Mouse (Mus musculus): Measurements from ENCODE around the gene Igsf11. TPM values are rescaled to one million over a fixed set of nuclear protein-coding genes. Genes with fewer than 3 reads are reported as not detected.
A peak's percentile ranks its signal among the peaks of the same experiment; 100 is the strongest.

Igsf11 gene
- polyA plus RNA-seq, 1 experiment from 2014 or later: 3.6 TPM

DNA sequence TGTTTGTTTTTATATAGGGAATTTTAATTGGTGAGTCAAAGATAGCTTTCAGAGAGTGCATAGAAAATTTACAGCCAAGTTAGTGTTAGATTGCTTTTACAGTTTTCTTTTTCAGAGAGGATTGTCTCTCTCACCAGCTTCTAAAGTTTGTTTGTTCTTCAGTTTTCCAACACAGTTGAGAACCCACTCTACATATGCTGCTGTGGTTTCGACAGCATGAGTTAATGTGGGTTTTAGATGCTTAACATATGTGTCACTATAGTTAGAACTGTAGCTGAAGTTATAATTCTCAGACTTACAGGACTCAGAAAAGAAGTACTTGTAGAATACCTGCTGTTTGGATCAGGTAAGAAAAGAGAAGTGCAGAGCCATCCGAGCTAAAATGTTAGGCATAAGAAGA is 25.6 kb downstream of the Igsf11 start:
- no peaks in the 10 kb centered on the region for H3K9me3 ChIP-seq (ENCODE audit: control insufficient read depth, low read length)
- H3K4me1 ChIP-seq (ENCODE audit: control insufficient read depth, insufficient read depth, low read depth, low read length): no peaks in the 10 kb centered on the region
- H3K27me3 ChIP-seq (replicated peaks; ENCODE audit: control insufficient read depth, insufficient read depth, low read length): no peaks in the 10 kb centered on the region
- no peak overlapping the region for H3K4me3 ChIP-seq (ENCODE audit: low read length)
- no peak overlapping the region for H3K9ac ChIP-seq (ENCODE audit: low read depth, low read length)
- no peaks in the 10 kb centered on the region for H3K36me3 ChIP-seq (ENCODE audit: control insufficient read depth, insufficient read depth, low read length)
- 89% methylated on average over 2 of the region's 2 CpGs for WGBS
- H3K27ac ChIP-seq (ENCODE audit: low read depth, low read length): no peak overlapping the region
- ATAC-seq: no peak
- no peak overlapping the region for H3K4me2 ChIP-seq (ENCODE audit: low read length)

DNA sequence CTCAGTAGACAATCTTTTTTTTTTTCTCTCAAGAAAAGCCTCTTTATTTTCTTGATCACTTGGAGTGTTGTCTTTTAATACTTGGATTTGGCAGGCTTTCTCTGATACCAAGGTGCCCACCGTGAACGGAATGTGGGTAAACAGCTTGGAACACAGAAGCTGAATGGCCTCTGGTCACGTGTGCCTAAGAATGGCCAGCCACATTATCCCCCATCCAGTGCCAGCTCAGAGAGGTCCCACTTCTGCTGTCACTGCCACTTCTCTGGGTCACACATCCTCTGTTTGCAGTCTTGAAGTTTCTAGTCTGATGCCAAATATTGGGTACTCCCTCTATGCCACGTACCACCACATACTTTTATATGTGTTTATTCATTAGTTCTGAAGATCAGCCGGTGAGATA is 28.0 kb downstream of the Igsf11 start:
- Histone ChIP-seq H3K9ac (ENCODE audit: low read depth, low read length) (no peak overlapping the region), H3K4me1 (ENCODE audit: control insufficient read depth, insufficient read depth, low read depth, low read length) (peaks cover 3% of the 10 kb centered on the region; the same call in 1 of the 2 replicates), H3K9me3 (ENCODE audit: control insufficient read depth, low read length) (no peaks in the 10 kb centered on the region), H3K27ac (ENCODE audit: low read depth, low read length) (no peak overlapping the region), H3K36me3 (ENCODE audit: control insufficient read depth, insufficient read depth, low read length) (no peaks in the 10 kb centered on the region), H3K4me3 (ENCODE audit: low read length) (no peak overlapping the region), H3K4me2 (ENCODE audit: low read length) (no peak overlapping the region), H3K27me3 (replicated peaks; ENCODE audit: control insufficient read depth, insufficient read depth, low read length) (no peaks in the 10 kb centered on the region)
- 67% methylated on average over 5 of the region's 5 CpGs for WGBS
- ATAC-seq: peak; percentile 80

DNA sequence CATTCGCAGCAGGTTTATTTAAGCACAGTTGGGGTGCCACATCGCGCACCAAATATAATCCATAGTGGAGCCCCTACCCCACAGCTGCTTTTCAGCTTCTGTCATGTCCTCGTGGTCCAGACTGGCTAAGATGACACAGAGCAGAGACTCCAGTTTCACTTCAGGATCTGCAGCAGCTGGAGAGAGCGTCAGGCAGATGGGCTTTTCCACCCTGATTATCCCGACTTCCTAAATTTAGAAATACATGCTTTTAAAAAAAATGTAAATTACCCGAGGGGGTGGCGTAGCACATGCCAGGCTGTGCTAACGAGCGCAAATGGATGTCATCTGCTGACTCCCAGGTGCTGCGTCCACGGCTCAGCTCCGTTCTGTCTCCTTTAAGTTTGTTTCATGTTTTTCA is 32.5 kb downstream of the Igsf11 start:
- 49% methylated on average over 13 of the region's 13 CpGs for WGBS
- Histone ChIP-seq H3K27ac (ENCODE audit: low read depth, low read length) (no peak overlapping the region), H3K9me3 (ENCODE audit: control insufficient read depth, low read length) (no peaks in the 10 kb centered on the region), H3K27me3 (replicated peaks; ENCODE audit: control insufficient read depth, insufficient read depth, low read length) (no peaks in the 10 kb centered on the region), H3K36me3 (ENCODE audit: control insufficient read depth, insufficient read depth, low read length) (no peaks in the 10 kb centered on the region), H3K4me2 (ENCODE audit: low read length) (peak overlapping the region; percentile 42), H3K4me1 (ENCODE audit: control insufficient read depth, insufficient read depth, low read depth, low read length) (peaks cover 3% of the 10 kb centered on the region; the same call in 1 of the 2 replicates), H3K4me3 (ENCODE audit: low read length) (no peak overlapping the region; the same call in 1 of the 2 replicates), H3K9ac (ENCODE audit: low read depth, low read length) (peak overlapping the region; percentile 2; the same call in 1 of the 2 replicates)
- peak; percentile 66 for ATAC-seq

DNA sequence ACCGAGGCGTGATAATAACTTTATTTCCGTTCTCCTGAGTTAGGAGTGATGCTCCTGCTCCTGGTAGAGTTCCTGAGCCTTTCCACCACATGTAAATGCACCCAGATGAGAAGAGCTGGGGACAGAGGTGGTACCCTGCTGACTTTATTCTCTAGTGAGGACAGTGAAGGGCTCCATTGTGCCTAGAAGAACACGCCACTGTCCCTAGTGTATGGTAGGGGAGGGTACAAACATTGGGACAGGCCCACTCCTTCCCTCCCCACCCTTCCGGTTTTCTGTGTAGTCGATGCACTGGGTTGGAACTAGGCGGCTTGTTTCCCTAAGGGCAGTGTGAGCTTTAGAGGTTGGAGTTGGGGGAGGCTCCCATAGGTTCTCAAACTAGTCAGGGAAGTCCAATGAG is 36.3 kb downstream of the Igsf11 start:
- no peaks in the 10 kb centered on the region for H3K9me3 ChIP-seq (ENCODE audit: control insufficient read depth, low read length)
- no peak overlapping the region for H3K27ac ChIP-seq (ENCODE audit: low read depth, low read length)
- 81% methylated on average over 7 of the region's 7 CpGs for WGBS

DNA sequence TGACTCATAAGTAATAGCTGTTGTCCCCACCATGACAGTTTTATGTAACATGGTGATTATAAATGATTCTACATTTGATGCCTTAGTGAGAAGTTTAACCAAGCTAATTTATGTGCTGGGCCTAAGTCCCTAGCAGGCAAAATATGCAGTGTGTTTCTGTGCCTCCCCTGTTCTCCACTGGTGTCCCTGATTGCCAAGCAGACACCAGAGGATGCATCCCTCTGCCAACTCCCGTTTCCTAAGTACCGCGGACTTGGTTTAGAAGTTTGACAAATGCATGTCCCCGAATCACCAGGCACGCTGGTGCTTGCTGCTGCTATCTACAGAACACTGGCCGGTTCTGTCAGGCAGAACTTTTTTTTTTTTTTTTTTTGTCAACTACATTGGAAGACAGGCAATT is 39.0 kb downstream of the Igsf11 start:
- WGBS: 59% methylated on average over 6 of the region's 6 CpGs
- peak; percentile 76; the same call in 1 of the 2 replicates for ATAC-seq

More for the DNA sequence above, 36.3 kb downstream of the Igsf11 start:
- Histone ChIP-seq H3K4me2 (ENCODE audit: low read length) (no peak overlapping the region), H3K27me3 (replicated peaks; ENCODE audit: control insufficient read depth, insufficient read depth, low read length) (no peaks in the 10 kb centered on the region), H3K4me3 (ENCODE audit: low read length) (no peak overlapping the region), H3K4me1 (ENCODE audit: control insufficient read depth, insufficient read depth, low read depth, low read length) (peaks cover 3% of the 10 kb centered on the region; the same call in 1 of the 2 replicates), H3K36me3 (ENCODE audit: control insufficient read depth, insufficient read depth, low read length) (no peaks in the 10 kb centered on the region), H3K9ac (ENCODE audit: low read depth, low read length) (no peak overlapping the region)
- ATAC-seq: no peak

DNA sequence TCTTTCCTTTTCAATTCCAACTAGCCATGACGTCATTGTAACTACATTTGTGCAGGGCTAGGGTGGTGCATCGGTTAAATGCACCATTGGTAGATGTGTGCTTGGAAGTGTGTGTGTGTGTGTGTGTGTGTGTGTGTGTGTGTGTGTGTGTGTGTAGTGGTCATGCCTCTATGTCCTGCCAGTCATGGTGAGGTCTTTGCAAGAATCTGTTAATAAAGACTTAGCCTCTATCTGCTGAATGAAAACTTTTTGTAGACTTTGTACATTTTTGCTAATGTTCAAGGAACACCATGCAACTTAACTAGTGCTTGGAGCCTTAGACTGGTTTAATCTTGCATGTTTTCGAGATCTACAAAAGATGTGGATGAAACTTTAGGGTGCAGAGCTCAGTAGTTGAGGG is 48.3 kb downstream of the Igsf11 start:
- peak overlapping the region; percentile 57; the same call in 1 of the 2 replicates for H3K27ac ChIP-seq (ENCODE audit: low read depth, low read length)
- H3K9ac ChIP-seq (ENCODE audit: low read depth, low read length): no peak overlapping the region
- H3K27me3 ChIP-seq (replicated peaks; ENCODE audit: control insufficient read depth, insufficient read depth, low read length): no peaks in the 10 kb centered on the region
- peak; percentile 43; the same call in 1 of the 2 replicates for ATAC-seq
- H3K36me3 ChIP-seq (ENCODE audit: control insufficient read depth, insufficient read depth, low read length): no peaks in the 10 kb centered on the region
- H3K9me3 ChIP-seq (ENCODE audit: control insufficient read depth, low read length): no peaks in the 10 kb centered on the region
- 27% methylated on average over 3 of the region's 3 CpGs for WGBS
- H3K4me3 ChIP-seq (ENCODE audit: low read length): no peak overlapping the region
- H3K4me2 ChIP-seq (ENCODE audit: low read length): no peak overlapping the region
- peaks cover 6% of the 10 kb centered on the region for H3K4me1 ChIP-seq (ENCODE audit: control insufficient read depth, insufficient read depth, low read depth, low read length)

More for the DNA sequence above, 39.0 kb downstream of the Igsf11 start:
- Histone ChIP-seq H3K27ac (ENCODE audit: low read depth, low read length) (0 out of 2 replicates have a peak overlapping the region, but pooled peaks have one; percentile 17), H3K9ac (ENCODE audit: low read depth, low read length) (no peak overlapping the region), H3K4me1 (ENCODE audit: control insufficient read depth, insufficient read depth, low read depth, low read length) (no peaks in the 10 kb centered on the region), H3K4me3 (ENCODE audit: low read length) (no peak overlapping the region), H3K36me3 (ENCODE audit: control insufficient read depth, insufficient read depth, low read length) (no peaks in the 10 kb centered on the region), H3K4me2 (ENCODE audit: low read length) (no peak overlapping the region), H3K9me3 (ENCODE audit: control insufficient read depth, low read length) (no peaks in the 10 kb centered on the region), H3K27me3 (replicated peaks; ENCODE audit: control insufficient read depth, insufficient read depth, low read length) (no peaks in the 10 kb centered on the region)

DNA sequence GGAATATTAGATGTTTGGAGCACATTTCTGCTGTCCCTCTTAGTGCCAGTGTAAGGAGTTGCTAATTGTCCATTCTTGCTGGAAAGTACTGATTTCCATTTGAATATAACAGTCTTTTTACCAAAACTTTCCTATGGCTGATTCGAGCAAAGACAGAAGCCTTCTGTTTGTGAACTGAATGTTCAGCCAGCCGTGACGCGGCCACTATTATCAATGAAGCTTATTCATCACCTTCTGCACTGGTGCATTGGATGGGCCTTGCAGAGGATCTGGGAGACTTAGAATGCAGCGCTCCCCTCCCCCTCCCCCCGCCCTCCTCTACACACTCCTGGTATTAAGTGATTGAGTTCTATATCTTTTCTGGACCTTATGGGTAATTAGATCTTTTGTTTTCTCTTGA is 48.8 kb downstream of the Igsf11 start:
- H3K9ac ChIP-seq (ENCODE audit: low read depth, low read length): no peak overlapping the region

DNA sequence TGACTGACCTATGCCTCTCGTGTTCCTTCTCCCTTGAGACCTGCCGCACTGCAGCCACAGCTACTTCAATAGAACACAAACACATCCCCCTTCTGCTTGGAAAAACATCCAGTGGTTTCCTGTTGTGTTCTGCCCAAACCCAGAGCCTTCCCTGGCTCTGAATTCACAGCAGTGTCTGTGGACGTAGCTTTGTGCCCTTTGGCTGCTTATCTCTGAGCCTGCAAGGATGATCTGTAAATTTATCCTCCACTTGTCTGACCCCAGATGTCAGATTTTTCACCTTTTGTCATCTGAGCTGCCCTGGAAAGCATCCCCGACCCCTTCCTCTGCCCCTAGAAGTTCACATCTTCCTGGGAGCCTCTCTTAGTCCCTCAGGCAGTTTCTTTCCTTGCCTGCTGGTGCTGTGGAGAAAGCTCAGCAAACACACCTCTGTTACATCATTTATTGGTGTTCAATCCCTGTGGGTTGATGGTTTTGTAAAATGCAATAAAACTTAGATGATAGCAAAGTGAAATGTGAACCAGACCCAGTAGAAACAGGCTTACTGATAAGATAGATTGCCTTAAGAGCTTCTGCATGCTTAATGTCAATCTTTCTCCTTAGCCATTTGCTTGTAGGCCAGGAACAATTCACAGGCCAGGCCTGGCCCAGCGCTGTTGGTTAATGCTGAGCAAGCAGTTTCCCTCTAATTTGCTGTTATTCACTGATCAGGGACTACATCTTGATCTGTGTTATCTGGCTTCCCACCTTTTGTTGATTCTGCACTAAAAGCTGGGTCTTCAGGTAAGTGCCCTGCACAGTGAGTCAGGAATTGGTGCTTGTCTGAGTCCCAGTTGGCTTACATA is 51.5 kb downstream of the Igsf11 start:
- peaks cover 6% of the 10 kb centered on the region for H3K4me1 ChIP-seq (ENCODE audit: control insufficient read depth, insufficient read depth, low read depth, low read length)
- H3K27ac ChIP-seq (ENCODE audit: low read depth, low read length): no peak overlapping the region; the same call in 1 of the 2 replicates
- H3K9ac ChIP-seq (ENCODE audit: low read depth, low read length): no peak overlapping the region

More for the DNA sequence above, 48.8 kb downstream of the Igsf11 start:
- Histone ChIP-seq H3K4me3 (ENCODE audit: low read length) (no peak overlapping the region), H3K27me3 (replicated peaks; ENCODE audit: control insufficient read depth, insufficient read depth, low read length) (no peaks in the 10 kb centered on the region), H3K9me3 (ENCODE audit: control insufficient read depth, low read length) (no peaks in the 10 kb centered on the region), H3K27ac (ENCODE audit: low read depth, low read length) (peak overlapping the region; percentile 57; the same call in 1 of the 2 replicates), H3K4me1 (ENCODE audit: control insufficient read depth, insufficient read depth, low read depth, low read length) (peaks cover 6% of the 10 kb centered on the region), H3K36me3 (ENCODE audit: control insufficient read depth, insufficient read depth, low read length) (no peaks in the 10 kb centered on the region), H3K4me2 (ENCODE audit: low read length) (no peak overlapping the region)
- whole genome bisulfite sequencing: 11% methylated on average over 6 of the region's 6 CpGs
- ATAC-seq: peak; percentile 85

DNA sequence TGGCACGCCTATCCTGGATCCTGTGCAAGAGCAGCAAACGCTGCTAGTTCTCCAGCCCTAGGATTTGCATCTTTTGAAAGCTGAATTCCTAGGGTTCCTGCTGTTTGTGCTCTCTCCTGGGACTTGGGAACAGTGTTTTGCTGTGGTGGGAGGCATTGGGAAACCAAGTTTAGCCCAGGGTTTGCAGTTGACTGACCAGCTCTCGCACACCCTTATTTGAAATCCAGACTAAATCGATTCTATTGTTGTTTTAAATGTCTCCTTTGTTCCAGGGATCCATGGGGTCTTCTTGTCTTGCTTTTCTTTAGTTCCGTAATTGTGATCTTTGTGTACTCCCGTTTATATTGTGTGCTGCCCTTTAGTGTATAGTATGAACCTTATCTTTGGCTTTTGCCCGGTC is 52.6 kb downstream of the Igsf11 start:
- Histone ChIP-seq H3K9me3 (ENCODE audit: control insufficient read depth, low read length) (no peaks in the 10 kb centered on the region), H3K27ac (ENCODE audit: low read depth, low read length) (no peak overlapping the region; the same call in 1 of the 2 replicates), H3K4me1 (ENCODE audit: control insufficient read depth, insufficient read depth, low read depth, low read length) (peaks cover 6% of the 10 kb centered on the region), H3K4me3 (ENCODE audit: low read length) (no peak overlapping the region), H3K36me3 (ENCODE audit: control insufficient read depth, insufficient read depth, low read length) (no peaks in the 10 kb centered on the region), H3K4me2 (ENCODE audit: low read length) (no peak overlapping the region), H3K9ac (ENCODE audit: low read depth, low read length) (no peak overlapping the region), H3K27me3 (replicated peaks; ENCODE audit: control insufficient read depth, insufficient read depth, low read length) (no peaks in the 10 kb centered on the region)
- 30% methylated on average over 7 of the region's 7 CpGs for WGBS
- no peak for ATAC-seq

More for the DNA sequence above, 51.5 kb downstream of the Igsf11 start:
- no peak for ATAC-seq
- H3K4me3 ChIP-seq (ENCODE audit: low read length): no peak overlapping the region
- H3K36me3 ChIP-seq (ENCODE audit: control insufficient read depth, insufficient read depth, low read length): no peaks in the 10 kb centered on the region
- no peak overlapping the region for H3K4me2 ChIP-seq (ENCODE audit: low read length)
- no peaks in the 10 kb centered on the region for H3K27me3 ChIP-seq (replicated peaks; ENCODE audit: control insufficient read depth, insufficient read depth, low read length)
- no peaks in the 10 kb centered on the region for H3K9me3 ChIP-seq (ENCODE audit: control insufficient read depth, low read length)
- WGBS: 50% methylated on average over 5 of the region's 5 CpGs

All from hindbrain, embryonic 16.5 days (tissue).